Mouse (Mus musculus) midbrain, embryonic 16.5 days (tissue): Measurements from ENCODE around the gene Olfr250. TPM values are rescaled to one million over a fixed set of nuclear protein-coding genes. Genes with fewer than 3 reads are reported as not detected.
"Not testable (repeated sequence)": the region's sequence is repeated elsewhere in the genome, so short reads cannot be mapped to it uniquely, and the experiment has no call there.

Source experiments
- ATAC-seq: fragments of 200-750 bp; cut with Nextera tagmentation; 2 replicates; pipeline ENCODE4 v1.8.0; 2017; ENCODE audit warnings: moderate TSS enrichment
- H3K27ac ChIP-seq: fragments of 300-500 bp; sonication (generic); 2 replicates; pipeline ENCODE4 v1.5.1; 2014; ENCODE audit warnings: mild to moderate bottlenecking, low read length, mixed read lengths
- H3K27me3 ChIP-seq: fragments of 300-500 bp; sonication (generic); 2 replicates; pipeline ENCODE4 v1.6.1; 2014; ENCODE audit warnings: low read depth, low read length, mixed read lengths; ENCODE audit not compliant: control insufficient read depth, insufficient read depth
- H3K36me3 ChIP-seq: fragments of 300-500 bp; sonication (generic); 2 replicates; pipeline ENCODE4 v1.6.1; 2014; ENCODE audit warnings: mild to moderate bottlenecking, low read length, moderate library complexity, mixed read lengths; ENCODE audit not compliant: control insufficient read depth, insufficient read depth
- H3K4me1 ChIP-seq: fragments of 300-500 bp; sonication (generic); 2 replicates; pipeline ENCODE4 v1.6.1; 2014; ENCODE audit warnings: mild to moderate bottlenecking, low read length, mixed read lengths; ENCODE audit not compliant: control insufficient read depth, insufficient read depth
- H3K4me2 ChIP-seq: fragments of 300-500 bp; sonication (generic); 2 replicates; pipeline ENCODE4 v1.6.1; 2014; ENCODE audit warnings: mild to moderate bottlenecking, low read length, mixed read lengths
- H3K4me3 ChIP-seq: fragments of 300-500 bp; sonication (generic); 2 replicates; pipeline ENCODE4 v1.5.1; 2014; ENCODE audit warnings: low read depth, mild to moderate bottlenecking, low read length, moderate library complexity, mixed read lengths
- H3K9ac ChIP-seq: fragments of 300-500 bp; sonication (generic); 2 replicates; pipeline ENCODE4 v1.6.1; 2014; ENCODE audit warnings: low read depth, low read length, mixed read lengths
- H3K9me3 ChIP-seq: fragments of 300-500 bp; sonication (generic); replicated peaks from 2 replicates; pipeline ENCODE4 v1.6.1; 2014; ENCODE audit warnings: mild to moderate bottlenecking, low read length, mixed read lengths; ENCODE audit not compliant: control insufficient read depth, poor library complexity, severe bottlenecking
- WGBS: fragments of 180-500 bp; shearing (Covaris S2); extraction: QIAGEN DNeasy Blood & Tissue Kit; methylation state at CpG from one replicate; pipeline ENCODE4 v1.1.7; 2014; 5-methylcytosine and 5-hydroxymethylcytosine counted together
- polyA plus RNA-seq: library from polyadenylated mRNA; unstranded; fragments of >200 nt; fragmentation: Nextera tagmentation; extraction: Ambion mirVana; gene quantifications from 2 replicates; pipeline ENCODE4 v1.2.1, GENCODE M21; 2015

The Olfr250 gene
- polyA plus RNA-seq, result not detected in 2 replicates

GRCm38 (mm10) chr9:38366596-38366995 lies at the start of gene Olfr250:
Gene Olfr250, plus strand, starts transcription at chr9:38366896.
- H3K4me3 ChIP-seq, result no peak within 1 kb of the TSS
- no peak within 1 kb of the TSS for H3K27ac ChIP-seq
- no peak for ATAC-seq
- H3K36me3 ChIP-seq, result no peaks in the 10 kb centered on the region
- H3K9me3 ChIP-seq, result no peaks in the 10 kb centered on the region
- no peak within 1 kb of the TSS for H3K9ac ChIP-seq
- H3K4me1 ChIP-seq, result no peaks in the 10 kb centered on the region
- H3K4me2 ChIP-seq, result no peak within 1 kb of the TSS
- 75% methylated on average over 2 of the region's 2 CpGs for WGBS
- no peaks in the 10 kb centered on the region for H3K27me3 ChIP-seq

GRCm38 (mm10) chr9:38328760-38329159 lies 37.9 kb upstream of the Olfr250 start, which contains the start of gene Olfr25:
Gene Olfr25, plus strand, starts transcription at chr9:38329060.
- no peaks in the 10 kb centered on the region for H3K27me3 ChIP-seq
- ATAC-seq, result no peak
- H3K4me1 ChIP-seq, result no peaks in the 10 kb centered on the region
- H3K27ac ChIP-seq, result no peak within 1 kb of the TSS
- no peaks in the 10 kb centered on the region for H3K36me3 ChIP-seq
- 68% methylated on average over 3 of the region's 3 CpGs for WGBS
- no peak within 1 kb of the TSS for H3K4me2 ChIP-seq
- no peak within 1 kb of the TSS for H3K9ac ChIP-seq
- no peak within 1 kb of the TSS for H3K4me3 ChIP-seq
- H3K9me3 ChIP-seq, result no peaks in the 10 kb centered on the region

GRCm38 (mm10) chr9:38348111-38348510 lies 18.6 kb upstream of the Olfr250 start, which contains the start of gene Olfr898:
Gene Olfr898, plus strand, starts transcription at chr9:38348411.
- Histone ChIP-seq H3K27me3 (no peaks in the 10 kb centered on the region), H3K9ac (no peak within 1 kb of the TSS), H3K4me3 (no peak within 1 kb of the TSS), H3K9me3 (no peaks in the 10 kb centered on the region), H3K4me2 (no peak within 1 kb of the TSS), H3K4me1 (no peaks in the 10 kb centered on the region), H3K27ac (no peak within 1 kb of the TSS), H3K36me3 (no peaks in the 10 kb centered on the region)
- ATAC-seq, result no peak
- WGBS, result 95% methylated on average over 4 of the region's 4 CpGs

- no peaks in the 10 kb centered on the region for H3K27me3 ChIP-seq
- no peak within 1 kb of the TSS for H3K4me2 ChIP-seq
- H3K9me3 ChIP-seq, result 0 out of 2 replicates have a peak, but pooled peaks cover 2% of the 10 kb centered on the region
- no peaks in the 10 kb centered on the region for H3K36me3 ChIP-seq
- 73% methylated on average over 2 of the region's 2 CpGs for WGBS
- H3K9ac ChIP-seq, result no peak within 1 kb of the TSS
- H3K4me3 ChIP-seq, result no peak within 1 kb of the TSS
- no peak for ATAC-seq
- H3K4me1 ChIP-seq, result no peaks in the 10 kb centered on the region
- H3K27ac ChIP-seq, result no peak within 1 kb of the TSS
Measured at GRCm38 (mm10) chr9:38376786-38377185, 10.1 kb downstream of the Olfr250 start, which contains the start of gene Olfr251. Gene Olfr251, plus strand, starts transcription at chr9:38377086.

- no peaks in the 10 kb centered on the region for H3K4me1 ChIP-seq
- no peaks in the 10 kb centered on the region for H3K27me3 ChIP-seq
- H3K4me3 ChIP-seq, result no peak within 1 kb of the TSS
- H3K4me2 ChIP-seq, result no peak within 1 kb of the TSS
- no peak for ATAC-seq
- no peaks in the 10 kb centered on the region for H3K9me3 ChIP-seq
- no peak within 1 kb of the TSS for H3K9ac ChIP-seq
- H3K36me3 ChIP-seq, result no peaks in the 10 kb centered on the region
- no peak within 1 kb of the TSS for H3K27ac ChIP-seq
- 89% methylated on average over 1 of the region's 1 CpGs for WGBS
Measured at GRCm38 (mm10) chr9:38401398-38401797, 34.7 kb downstream of the Olfr250 start, which contains the start of gene Olfr147. Gene Olfr147, plus strand, starts transcription at chr9:38401698.

- not testable (repeated sequence) for H3K9ac ChIP-seq, H3K4me1 ChIP-seq, H3K4me2 ChIP-seq, H3K4me3 ChIP-seq, H3K36me3 ChIP-seq, H3K27me3 ChIP-seq, H3K27ac ChIP-seq, ATAC-seq, H3K9me3 ChIP-seq
- 96% methylated on average over 3 of the region's 3 CpGs for WGBS
Measured at GRCm38 (mm10) chr9:38407502-38407901, 40.8 kb downstream of the Olfr250 start.

- ATAC-seq, H3K9ac ChIP-seq, H3K27ac ChIP-seq, H3K4me1 ChIP-seq, H3K9me3 ChIP-seq, H3K4me3 ChIP-seq, H3K27me3 ChIP-seq, H3K36me3 ChIP-seq, H3K4me2 ChIP-seq: not testable (repeated sequence)
- 95% methylated on average over 14 of the region's 14 CpGs for WGBS
Measured at GRCm38 (mm10) chr9:38413502-38413901, 46.8 kb downstream of the Olfr250 start.

Other genes with a start within 250 kb of the Olfr250 start
- gene Olfr890, start 224.4 kb upstream of the Olfr250 start, polyA plus RNA-seq, result not detected in 2 replicates
- gene Olfr891, start 186.1 kb upstream of the Olfr250 start, polyA plus RNA-seq, result not detected in 2 replicates
- not detected in 2 replicates for gene Olfr893, start 158.5 kb upstream of the Olfr250 start, polyA plus RNA-seq
- not detected in 2 replicates for gene Olfr894, start 148.8 kb upstream of the Olfr250 start, polyA plus RNA-seq
- gene Olfr143, start 114.1 kb upstream of the Olfr250 start, polyA plus RNA-seq, result not detected in 2 replicates
- gene Olfr895, start 99.0 kb upstream of the Olfr250 start, polyA plus RNA-seq, result not detected in 2 replicates
- not detected in 2 replicates for gene Olfr896-ps1, start 75.8 kb upstream of the Olfr250 start, polyA plus RNA-seq
- not detected in 2 replicates for gene Olfr25, start 37.8 kb upstream of the Olfr250 start, polyA plus RNA-seq
- gene Olfr898, start 18.5 kb upstream of the Olfr250 start, polyA plus RNA-seq, result not detected in 2 replicates
- not detected in 2 replicates for gene Olfr251, start 10.2 kb downstream of the Olfr250 start, polyA plus RNA-seq
- gene Olfr147, start 34.8 kb downstream of the Olfr250 start, polyA plus RNA-seq, result not detected in 2 replicates
- not detected in 2 replicates for gene Olfr901, start 62.6 kb downstream of the Olfr250 start, polyA plus RNA-seq
- gene Olfr902, start 80.8 kb downstream of the Olfr250 start, polyA plus RNA-seq, result not detected in 2 replicates
- not detected in 2 replicates for gene Olfr904, start 96.2 kb downstream of the Olfr250 start, polyA plus RNA-seq
- gene Olfr905, start 104.2 kb downstream of the Olfr250 start, polyA plus RNA-seq, result not detected in 2 replicates
- gene Olfr906, start 120.2 kb downstream of the Olfr250 start, polyA plus RNA-seq, result not detected in 2 replicates
- not detected in 2 replicates for gene Olfr907, start 128.9 kb downstream of the Olfr250 start, polyA plus RNA-seq
- not detected in 2 replicates for gene Olfr911-ps1, start 154.7 kb downstream of the Olfr250 start, polyA plus RNA-seq
- gene Olfr910, start 171.0 kb downstream of the Olfr250 start, polyA plus RNA-seq, result not detected in 2 replicates
- not detected in 2 replicates for gene Olfr912, start 213.3 kb downstream of the Olfr250 start, polyA plus RNA-seq
- gene Olfr913, start 225.9 kb downstream of the Olfr250 start, polyA plus RNA-seq, result not detected in 2 replicates
- gene Olfr914, start 238.2 kb downstream of the Olfr250 start, polyA plus RNA-seq, result not detected in 2 replicates